Mouse (Mus musculus): ENCODE measurements around the gene Ifitm3.

DNA sequence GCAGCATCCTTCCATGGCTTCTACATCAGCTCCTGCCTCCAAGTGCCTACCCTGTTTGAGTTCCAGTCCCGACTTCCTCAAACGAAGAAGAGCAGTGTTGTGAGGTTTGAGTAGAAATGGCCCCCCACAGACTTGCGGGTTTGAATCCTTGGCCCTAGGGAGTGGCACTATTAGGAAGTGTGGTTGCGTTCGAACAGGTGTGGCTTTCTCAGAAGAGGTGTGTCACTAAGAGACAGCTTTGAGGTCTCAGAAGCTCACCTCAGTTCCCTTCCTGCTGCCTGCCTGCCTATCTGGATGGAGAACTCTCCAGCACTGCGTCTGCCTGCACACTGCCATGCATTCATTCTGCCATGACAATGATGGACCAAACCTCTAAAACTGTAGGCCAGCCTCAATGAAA, 4.1 kb downstream of the Ifitm3 start:
- no peak for TF ChIP-seq CTCF (conservative IDR thresholded peaks at IDR 0.05; ENCODE audit: insufficient read depth, insufficient read length, low read depth, low read length)
- no peak for TF ChIP-seq POLR2A (IDR thresholded peaks at IDR 0.05; ENCODE audit: low read depth, low read length)
